Mouse (Mus musculus) natural killer cell, adult 2 months (primary cell): Measurements from ENCODE around the gene Ucn2.
A peak's percentile ranks its signal among the peaks of the same experiment; 100 is the strongest.

ENCODE experiments used
- DNase-seq, 2 experiments: peaks; one replicate each; pipeline ENCODE4 v3.0.0; 2022; ENCODE audit warnings: low spot score in 2 of 2

The Ucn2 gene

GRCm38 (mm10) chr9:108985710-108986109, at the start of gene Ucn2:
Gene Ucn2, plus strand, starts transcription at chr9:108986010.
- DNase-seq = no peak

GRCm38 (mm10) chr9:108936418-108937364, 49.1 kb upstream of the Ucn2 start, which contains the start of gene Uqcrc1:
Gene Uqcrc1, plus strand, starts transcription at chr9:108936633.
- peak; percentile 90 to 95 for DNase-seq

GRCm38 (mm10) chr9:108945111-108945510, 40.7 kb upstream of the Ucn2 start:
- no peak for DNase-seq

GRCm38 (mm10) chr9:108945608-108946007, 40.2 kb upstream of the Ucn2 start:
- no peak for DNase-seq

- DNase-seq = no peak
These were observed 36.4 kb upstream of the Ucn2 start for GRCm38 (mm10) chr9:108949231-108949966.

- DNase-seq = no peak
These were observed 35.7 kb upstream of the Ucn2 start for GRCm38 (mm10) chr9:108949967-108950728.

GRCm38 (mm10) chr9:108953081-108953636, 32.7 kb upstream of the Ucn2 start, which contains the start of gene Col7a1:
Gene Col7a1, plus strand, starts transcription at chr9:108953586.
- DNase-seq = no peak

GRCm38 (mm10) chr9:108955241-108955640, 30.6 kb upstream of the Ucn2 start:
- DNase-seq = no peak

- no peak for DNase-seq
These were observed 30.0 kb upstream of the Ucn2 start for GRCm38 (mm10) chr9:108955846-108956245.

GRCm38 (mm10) chr9:108963577-108963976, 22.2 kb upstream of the Ucn2 start:
- no peak for DNase-seq

GRCm38 (mm10) chr9:108964338-108964737, 21.5 kb upstream of the Ucn2 start:
- no peak for DNase-seq

GRCm38 (mm10) chr9:108970623-108971022, 15.2 kb upstream of the Ucn2 start:
- DNase-seq = no peak

- DNase-seq = no peak
These were observed 9.3 kb upstream of the Ucn2 start for GRCm38 (mm10) chr9:108976483-108976882.

- no peak for DNase-seq
These were observed 7.8 kb upstream of the Ucn2 start for GRCm38 (mm10) chr9:108977966-108978365.

- DNase-seq = no peak
These were observed 3.3 kb upstream of the Ucn2 start for GRCm38 (mm10) chr9:108982498-108982897.

GRCm38 (mm10) chr9:108983209-108983608, 2.6 kb upstream of the Ucn2 start:
- no peak for DNase-seq

- no peak for DNase-seq
These were observed 2.0 kb downstream of the Ucn2 start for GRCm38 (mm10) chr9:108987704-108988350.

- no peak for DNase-seq
These were observed 4.1 kb downstream of the Ucn2 start for GRCm38 (mm10) chr9:108989802-108990461.

- no peak for DNase-seq
These were observed 4.6 kb downstream of the Ucn2 start for GRCm38 (mm10) chr9:108990462-108990820.

- peak; percentile 98 for DNase-seq
These were observed 5.7 kb downstream of the Ucn2 start, which contains the start of gene Pfkfb4 for GRCm38 (mm10) chr9:108991428-108992084. Gene Pfkfb4, plus strand, starts transcription at chr9:108991778.
